Mouse (Mus musculus): ENCODE data around the gene U2af1.
A peak's percentile ranks its signal among the peaks of the same experiment; 100 is the strongest.

The U2af1 gene

DNA sequence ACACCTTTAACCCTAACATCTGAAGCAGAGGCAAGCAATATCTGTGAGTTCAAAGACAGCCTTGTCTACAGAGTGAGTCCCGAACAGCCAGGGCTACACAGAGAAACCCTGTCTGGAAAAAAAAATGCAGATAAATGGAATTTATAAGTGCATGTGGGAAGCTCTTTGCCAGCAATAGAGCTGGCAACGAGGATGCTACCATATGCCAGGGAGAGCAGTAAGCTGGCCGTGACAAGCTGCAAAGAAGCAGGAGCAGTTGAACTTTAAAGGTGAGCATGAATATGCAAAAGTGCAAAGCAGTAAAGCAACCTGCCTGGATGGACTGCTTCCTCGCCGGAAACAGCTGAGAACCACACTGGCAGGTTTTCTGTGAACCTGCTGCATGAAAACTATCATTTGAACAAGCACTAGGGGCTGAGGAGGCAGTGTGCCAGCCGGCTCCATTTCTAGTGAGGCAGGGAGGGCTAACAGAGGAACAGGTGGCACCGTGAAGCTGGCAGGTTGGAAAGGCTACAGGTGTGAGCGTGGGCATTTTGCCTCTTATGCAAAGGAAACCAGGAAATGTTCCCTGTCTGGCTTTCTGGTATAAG lies 2.1 kb upstream of the U2af1 start:
- DNase-seq, result peak; percentile 66

DNA sequence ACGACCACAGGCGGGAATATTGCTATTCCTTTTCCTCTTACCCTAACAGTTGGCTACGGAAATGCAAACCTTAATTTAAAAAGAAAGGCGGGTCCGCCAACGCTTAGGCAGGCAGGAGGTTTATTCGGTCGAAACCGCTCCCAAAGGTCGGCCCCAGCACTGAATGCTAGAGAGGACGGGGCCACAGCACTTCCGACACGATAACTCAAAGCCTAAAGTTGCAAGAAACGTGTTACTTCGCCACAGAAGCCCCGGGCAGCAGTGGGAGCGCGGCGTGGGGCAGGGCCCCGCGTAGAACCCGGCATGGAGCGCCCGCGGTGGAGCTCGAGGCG lies 590 bp downstream of the U2af1 start:
- DNase-seq, result no peak

DNA sequence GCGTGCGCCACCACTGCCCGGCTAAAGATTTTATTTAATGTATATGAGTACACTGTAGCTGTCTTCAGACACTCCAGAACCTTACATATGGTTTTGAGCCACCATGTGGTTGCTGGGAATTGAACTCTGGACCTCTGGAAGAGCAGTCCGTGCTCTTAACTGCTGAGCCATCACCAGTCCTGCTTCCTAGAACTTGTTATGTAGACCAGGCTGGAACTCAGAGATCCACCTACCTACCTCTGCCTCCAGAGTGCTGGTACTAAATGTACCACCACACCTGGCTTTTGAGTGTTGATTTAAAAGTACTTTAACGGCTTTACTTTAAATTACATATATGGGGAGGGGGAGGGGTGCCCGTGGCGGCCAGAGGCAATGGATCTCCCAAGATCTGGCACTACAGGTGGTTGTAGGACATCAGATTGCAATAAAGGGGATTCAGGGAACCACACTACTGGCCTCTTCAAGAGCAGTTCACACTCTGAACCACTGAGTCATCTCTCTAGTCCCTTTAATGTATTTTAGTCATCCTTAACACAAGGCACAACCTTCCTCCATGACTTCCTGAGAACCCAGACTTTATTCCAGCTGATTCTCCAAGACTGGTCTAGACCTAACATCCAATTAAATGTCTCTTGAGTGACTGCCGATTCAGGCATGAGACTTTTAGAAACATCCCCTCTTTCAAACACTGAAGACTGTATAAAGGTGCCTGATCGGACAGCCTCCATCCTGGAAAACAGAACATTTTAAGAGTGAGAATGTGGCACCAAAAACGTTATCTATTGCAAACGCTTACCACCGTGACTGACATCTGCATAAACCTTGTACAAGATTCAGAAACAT lies 1.3 kb downstream of the U2af1 start:
- no peak for DNase-seq

DNA sequence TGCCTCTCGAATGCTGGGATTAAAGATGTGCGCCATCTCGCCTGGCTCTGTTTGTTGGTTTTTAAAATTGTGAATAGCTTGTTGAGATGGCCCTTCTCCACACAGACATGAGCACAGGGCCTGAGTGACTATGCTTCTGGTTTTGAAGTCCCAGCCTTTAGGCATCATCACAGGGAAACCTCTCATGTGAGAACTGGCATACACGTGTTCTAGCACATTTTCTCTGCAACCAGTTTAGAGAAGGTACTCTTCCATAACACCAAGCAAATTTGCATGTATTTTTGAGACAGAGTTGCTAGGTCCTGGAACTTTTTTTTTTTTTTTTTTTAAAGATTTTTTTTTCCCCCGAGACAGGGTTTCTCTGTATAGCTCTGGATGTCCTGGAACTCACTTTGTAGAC lies 2.0 kb downstream of the U2af1 start:
- DNase-seq, result no peak

DNA sequence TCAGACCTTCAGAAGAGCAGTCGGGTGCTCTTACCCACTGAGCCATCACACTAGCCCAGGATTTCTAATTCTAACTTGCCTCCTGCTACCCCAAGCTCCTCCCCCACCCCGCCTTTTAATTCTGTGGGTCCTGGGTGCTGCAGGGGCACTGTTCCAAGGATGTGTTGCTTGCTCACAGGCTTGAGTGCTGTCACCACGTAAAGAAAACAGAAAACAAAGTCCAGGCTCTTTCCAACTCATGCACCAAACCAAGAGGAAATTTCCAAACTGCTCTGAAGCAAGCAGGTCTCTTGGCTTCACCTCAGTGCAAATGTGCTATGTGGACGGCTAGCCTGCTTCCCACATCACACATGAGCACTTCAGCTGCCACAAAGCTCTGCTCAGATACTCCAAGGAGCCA lies 3.3 kb downstream of the U2af1 start:
- no peak for DNase-seq

DNA sequence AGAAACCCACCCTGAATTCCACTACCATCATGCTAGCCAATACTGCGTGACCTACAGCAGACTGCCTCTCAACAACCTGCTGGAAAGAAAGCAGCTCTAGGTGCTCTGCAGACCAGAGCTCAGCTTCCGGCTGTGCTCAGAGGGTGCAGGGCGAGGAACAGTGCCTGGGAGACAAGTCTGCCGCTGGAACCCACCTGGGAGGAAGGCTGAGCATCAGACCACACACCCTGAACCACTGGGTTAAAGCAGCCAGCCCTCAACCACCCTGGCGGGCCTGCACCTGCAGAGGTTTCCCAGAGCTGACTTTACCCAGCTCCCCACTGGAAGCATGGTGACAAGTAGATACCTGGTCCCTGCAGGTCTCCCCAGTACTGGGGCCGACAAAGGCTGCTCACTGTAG lies 5.4 kb downstream of the U2af1 start:
- no peak for DNase-seq

DNA sequence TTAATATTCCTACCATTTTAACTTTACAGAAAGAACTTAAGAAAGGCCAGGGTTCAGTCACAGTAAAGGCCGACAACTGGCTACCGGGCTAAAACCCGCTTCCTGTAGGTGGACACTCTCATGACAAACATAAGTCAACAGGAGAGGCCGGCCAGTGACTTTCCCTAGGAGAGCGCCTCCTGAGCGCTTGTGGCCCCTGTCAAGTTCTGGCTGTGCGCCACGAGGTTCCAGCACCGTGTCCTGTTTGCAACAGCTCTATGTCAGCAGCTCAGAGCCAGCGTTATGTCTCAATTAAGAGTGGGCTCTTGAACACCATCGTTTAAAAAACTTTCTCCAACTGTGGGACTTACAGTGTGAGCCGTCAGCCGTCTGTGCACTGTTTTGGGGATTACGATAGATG lies 6.5 kb downstream of the U2af1 start:
- no peak for DNase-seq

DNA sequence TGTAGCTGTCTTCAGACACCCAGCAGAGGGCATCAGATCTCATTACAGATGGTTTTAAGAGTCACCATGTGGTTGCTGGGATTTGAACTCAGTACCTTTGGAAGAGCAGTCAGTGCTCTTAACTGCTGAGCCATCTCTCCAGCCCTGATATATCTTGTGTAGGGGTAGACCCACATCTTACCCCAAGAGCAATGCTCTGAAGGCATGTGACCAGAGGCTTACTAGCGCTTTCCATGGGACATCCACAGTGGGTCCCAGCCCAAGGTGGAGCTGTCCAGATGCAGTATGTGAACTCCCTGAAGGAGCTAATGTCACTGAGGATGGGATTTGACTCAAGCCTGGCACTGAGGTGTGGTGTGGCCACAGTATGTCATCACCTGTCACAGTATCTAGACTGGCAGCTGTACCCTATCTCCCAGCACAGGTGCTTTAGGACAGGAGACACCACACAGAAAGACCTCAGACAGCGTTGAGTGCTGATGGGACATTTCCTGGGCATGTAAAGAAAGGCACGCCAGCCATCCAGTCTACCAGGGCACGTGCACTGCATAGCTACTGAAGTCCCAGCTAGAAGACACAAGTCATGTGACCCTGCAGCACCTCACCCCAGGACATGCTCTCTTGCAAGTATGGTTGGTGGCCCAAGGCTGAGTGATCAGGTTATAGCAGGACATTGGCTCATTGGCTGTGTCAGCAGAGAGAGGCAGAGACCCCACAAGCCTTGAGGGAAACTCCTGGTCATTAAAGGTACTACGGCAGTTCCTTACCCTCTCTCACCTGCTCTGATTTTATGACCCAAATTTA lies 12.3 kb downstream of the U2af1 start:
- DNase-seq, result no peak

DNA sequence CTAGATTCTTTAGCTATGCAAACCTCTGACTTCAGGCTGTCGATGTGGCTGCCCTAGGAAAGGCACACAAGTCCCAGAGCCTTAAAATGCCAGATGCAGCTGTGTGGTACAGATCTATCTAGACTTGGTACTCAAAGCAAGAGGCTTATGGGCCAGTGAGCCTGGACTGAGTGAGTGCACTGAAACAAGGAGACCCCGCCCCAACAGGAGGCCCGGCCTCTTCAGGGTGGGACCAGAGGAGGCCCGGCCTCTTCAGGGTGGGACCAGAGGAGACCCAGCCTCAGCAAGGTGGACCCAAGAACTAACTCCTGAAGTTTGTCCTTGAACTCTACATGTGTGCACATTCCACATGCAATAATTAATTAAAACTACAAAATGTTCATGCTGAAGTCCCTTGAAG lies 15.8 kb downstream of the U2af1 start:
- DNase-seq, result no peak

DNA sequence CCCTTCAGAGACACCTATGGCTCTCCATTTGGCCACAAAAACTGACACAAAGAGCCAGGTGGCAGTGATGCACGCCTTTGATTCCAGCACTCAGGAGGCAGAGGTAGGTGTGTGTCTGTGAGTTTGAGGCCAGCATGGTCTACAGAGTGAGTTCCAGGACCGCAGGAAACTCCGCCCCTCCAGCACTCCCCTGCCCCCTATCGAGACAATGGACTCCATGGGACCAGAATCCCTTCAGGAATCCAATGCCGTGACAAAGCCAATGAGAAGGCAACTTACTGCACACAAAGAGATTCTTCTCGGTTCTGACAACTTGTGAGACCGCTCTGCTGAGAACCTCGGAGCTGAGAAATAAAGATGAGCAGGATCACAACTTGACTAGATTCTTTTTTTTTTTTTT lies 16.4 kb downstream of the U2af1 start:
- DNase-seq, result no peak

DNA sequence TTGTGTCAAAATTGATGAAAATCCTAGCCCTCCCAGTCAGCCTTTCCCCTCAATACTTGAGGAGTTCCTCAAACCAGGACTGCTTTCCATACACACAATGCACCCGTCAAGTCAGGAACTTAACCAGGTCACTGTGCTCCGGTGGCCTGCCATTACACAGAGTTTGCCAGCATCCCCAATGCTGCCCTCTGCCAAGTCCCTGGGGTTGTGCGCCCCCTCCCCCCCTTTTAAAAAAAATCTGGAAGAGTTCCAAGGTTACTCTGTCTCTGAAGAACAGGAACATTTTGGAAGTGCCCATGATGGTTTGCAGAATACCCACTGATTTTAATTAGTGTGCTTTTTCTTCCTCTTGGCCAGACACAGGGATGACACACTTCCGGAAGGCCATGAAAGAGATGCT lies 19.0 kb downstream of the U2af1 start:
- DNase-seq, result no peak

DNA sequence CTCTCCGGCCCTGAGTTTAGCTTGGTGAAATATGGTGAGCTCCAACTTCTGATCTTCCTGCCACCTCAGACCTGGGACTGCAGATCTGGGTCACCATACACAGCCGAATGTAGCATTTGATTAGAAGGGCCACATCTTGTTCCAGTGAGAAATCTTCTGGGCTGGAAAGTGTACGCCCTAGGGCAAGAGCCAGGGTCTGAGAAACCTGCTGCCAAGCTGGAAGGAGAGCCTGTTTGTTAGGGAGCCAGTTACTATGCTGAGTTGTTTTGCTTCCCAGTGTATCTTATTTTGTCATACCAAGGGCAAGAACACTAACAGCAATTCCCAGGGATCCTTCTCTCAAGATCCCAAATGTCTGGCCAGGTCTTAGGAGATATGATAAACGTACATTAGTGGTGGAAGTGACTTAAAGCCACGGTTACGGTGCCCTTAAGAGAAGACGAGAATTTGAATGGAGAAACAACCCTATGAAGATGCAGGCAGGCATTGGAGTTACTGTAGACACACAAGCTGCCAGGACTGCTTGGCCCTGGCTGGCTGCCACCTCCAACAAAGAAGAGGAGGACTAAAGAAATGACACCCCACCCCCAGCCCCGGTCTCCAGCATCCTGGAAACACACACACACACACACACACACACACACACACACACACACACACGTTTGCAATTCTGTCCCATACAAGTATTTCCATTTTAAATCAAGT lies 20.7 kb downstream of the U2af1 start:
- no peak for DNase-seq

DNA sequence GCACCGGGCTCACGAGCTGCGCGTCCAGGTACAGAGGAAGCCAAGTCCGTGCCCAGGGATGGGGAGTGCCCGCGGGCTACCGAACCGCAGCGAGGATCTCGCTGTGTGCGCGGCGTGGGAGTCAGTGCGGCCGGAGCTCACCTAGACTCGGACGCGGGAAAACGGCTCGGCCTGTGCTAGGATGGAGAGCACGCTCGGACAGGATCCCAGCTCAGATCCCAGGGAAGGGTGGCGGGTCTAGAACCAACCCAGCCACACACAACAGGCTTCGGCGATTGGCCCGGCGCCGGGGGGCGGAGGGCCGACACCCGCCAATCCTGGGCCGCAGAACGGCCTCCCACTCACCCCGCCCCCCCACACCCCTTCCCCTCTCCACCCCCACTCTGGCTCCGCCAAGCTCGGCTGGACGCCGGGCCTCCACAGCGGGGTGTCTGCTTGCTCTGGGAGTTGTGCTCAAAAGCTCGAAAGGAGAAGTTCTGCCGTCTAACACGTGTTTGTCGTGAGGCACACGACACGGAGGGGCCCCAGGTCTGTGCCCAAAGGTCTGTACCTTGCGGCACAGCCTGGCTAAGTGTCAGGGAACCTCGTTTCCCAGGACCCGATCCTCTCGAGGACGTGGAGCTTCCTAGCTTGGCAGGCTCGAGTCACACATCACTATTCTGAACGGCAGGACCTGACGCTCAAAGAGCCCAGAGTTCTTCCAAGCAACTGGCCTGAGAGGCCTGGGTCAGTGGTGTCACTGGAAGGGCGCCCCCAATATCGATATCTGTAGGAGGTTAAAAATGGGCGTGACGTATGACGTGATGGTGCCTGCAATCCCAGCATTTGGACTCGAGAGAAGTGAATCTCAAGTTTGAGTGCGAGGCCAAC lies 21.5 kb downstream of the U2af1 start, which contains the start of gene Cbs:
Cbs (minus strand) TSS at position 297 of the 870 bp plus-strand sequence.
- DNase-seq, result peak; percentile 48

DNA sequence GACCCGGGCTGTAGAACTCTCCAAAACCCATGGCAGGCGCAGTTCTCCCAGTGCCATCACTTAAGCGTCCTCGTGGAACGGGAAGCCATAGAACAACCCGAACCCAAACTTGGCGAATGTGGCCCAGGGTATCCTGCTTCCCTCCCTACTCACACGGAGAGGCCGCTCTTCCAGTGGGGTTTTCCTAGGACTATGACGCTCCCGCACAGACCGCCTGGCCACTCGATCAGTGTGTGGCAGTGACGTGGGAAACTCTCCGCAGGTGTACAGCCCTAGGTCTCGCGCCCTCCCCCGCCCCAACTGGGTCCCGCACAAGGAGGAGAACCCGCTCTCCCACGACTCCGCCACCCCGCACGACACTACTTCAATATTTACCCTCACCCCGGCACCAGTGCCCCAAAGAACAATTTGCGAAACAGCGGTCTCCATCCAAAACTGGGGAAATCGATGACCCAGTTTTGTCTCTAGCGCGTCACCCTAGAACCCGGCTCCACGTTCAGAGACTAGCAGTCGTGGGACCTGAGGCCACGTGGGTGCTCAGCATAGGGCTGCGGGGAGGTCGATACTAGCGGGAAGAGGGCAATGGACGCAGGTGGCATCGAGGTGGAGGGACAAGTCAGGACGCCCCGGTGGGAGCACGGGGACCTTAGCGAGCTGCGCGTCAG lies 22.3 kb downstream of the U2af1 start:
- DNase-seq, result no peak

DNA sequence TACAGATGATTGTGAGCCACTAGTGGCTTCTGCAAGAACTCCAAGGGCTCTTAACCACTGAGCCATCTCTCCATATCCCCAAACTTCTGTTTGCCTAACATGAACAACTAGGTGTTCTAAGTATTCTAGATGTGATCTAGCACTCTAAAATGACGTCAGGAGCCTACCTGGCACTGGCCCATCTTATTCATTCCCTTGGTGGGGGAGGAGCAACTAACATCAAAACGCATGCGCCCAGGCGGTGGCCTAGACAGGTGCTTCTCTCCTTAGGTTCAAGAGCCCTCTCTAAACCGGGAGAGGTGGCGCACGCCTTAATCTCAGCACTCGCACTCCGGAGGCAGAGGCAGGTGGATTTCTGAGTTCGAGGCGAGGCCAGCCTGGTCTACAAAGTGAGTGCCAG lies 22.9 kb downstream of the U2af1 start:
- no peak for DNase-seq

DNA sequence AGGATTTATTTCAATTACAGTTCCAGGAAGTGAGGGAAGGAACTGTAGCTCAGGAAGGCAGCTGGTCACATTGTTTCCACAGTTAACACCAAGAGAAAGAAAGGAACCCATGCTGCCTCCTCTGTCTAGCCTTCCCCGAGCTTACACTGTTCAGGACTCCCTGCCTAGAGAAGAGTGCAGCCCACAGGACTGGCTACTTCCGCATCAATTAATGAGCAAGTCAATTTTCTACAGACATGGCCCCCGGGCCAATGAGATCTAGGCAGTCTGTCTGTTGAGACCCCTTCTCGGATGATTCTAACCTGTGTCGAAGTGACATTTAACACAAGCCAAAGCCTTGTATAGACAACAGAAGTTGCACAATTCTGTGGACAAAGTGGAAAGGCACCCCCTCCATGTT lies 23.8 kb downstream of the U2af1 start:
- DNase-seq, result no peak

DNA sequence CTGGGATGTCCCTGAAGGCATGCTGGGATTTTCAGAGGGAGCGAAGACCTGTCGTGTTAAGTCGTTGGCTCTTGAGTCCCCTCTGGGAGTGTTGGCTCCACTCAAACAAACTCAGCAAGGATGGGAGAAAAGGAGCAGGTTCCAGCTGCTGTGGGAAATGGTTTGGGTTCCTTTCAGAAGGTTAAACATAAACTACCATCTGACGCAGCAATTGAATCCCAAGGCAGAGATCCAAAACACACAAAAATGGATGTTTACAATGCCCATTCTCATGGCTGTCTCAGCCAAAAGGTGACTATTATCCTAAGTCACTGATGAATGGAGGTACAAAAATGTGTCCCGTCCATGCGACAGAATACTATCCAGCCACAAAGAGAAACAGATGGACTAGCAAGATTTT lies 25.7 kb downstream of the U2af1 start:
- DNase-seq, result no peak

DNA sequence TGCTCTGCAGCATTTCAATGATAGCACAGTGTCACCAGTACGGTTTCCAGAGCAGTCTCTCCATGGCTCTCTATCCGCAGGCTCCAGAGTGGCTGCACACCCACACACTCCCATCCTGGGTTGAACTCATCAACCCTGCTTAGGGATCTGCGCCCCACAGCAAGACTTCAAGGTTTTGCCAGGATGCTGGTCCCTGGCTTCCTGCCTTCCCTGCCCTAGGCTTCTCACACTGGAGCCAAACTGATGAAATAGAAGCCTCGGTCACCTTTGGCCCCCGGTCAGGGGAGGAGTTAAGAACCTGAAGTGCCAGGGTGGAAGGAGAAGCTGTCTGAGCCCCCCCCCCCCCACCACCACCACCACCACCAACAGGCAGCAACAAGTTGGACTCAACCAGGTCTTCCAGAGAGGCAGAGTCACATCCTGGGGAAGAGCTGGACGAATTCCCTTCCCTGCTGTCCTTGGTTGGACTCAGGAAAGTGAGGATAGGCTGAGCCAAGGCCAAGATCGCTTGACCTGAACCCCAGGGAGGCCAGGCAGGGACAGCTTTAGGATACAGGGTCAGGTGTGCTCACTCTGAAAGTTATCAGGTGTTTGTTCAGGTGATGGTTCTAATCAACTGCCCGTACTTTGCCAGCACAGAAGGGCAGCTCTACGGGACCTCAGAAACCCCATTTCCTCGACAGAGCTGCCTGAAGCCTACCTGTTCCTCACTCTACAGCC lies 27.5 kb downstream of the U2af1 start:
- no peak for DNase-seq

DNA sequence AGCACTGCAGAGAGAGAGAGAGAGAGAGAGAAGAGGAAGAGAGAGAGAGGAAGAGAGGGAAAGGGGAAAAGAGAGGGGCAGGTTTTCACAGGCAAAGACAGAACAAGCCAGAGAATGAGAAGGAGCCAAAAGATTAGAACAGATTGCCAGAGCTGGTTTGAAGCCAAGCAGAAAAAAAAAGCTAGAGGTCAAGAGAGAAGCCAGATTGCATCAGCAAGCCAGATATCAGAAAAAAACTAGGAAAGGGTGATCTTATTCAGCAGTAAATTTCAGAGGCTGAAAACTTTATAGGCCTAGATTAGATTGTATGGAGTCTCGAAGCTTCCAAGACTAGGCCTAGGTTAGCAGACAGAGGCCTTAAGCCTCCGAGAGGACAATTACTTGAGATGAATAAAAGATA lies 30.7 kb downstream of the U2af1 start:
- DNase-seq, result no peak

DNA sequence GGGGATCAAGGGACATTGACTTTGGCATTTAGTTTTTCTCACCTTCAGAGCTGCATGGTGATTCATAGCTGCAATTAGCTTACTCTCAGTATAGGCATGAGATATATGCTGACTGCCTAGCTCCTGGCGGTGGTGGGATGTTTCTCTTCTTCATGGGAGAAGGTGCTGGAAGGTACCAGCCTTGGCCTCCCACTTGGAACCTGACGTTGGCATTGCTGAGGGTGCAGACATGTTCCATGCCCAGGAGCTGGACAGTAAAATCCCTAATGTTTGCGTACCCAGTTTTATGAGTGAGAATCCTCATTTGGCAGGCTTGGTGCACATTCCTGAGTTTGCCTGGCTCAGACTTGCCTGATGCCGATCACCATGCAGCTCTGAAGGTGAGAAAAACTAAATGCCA lies 35.6 kb downstream of the U2af1 start:
- DNase-seq, result no peak

DNA sequence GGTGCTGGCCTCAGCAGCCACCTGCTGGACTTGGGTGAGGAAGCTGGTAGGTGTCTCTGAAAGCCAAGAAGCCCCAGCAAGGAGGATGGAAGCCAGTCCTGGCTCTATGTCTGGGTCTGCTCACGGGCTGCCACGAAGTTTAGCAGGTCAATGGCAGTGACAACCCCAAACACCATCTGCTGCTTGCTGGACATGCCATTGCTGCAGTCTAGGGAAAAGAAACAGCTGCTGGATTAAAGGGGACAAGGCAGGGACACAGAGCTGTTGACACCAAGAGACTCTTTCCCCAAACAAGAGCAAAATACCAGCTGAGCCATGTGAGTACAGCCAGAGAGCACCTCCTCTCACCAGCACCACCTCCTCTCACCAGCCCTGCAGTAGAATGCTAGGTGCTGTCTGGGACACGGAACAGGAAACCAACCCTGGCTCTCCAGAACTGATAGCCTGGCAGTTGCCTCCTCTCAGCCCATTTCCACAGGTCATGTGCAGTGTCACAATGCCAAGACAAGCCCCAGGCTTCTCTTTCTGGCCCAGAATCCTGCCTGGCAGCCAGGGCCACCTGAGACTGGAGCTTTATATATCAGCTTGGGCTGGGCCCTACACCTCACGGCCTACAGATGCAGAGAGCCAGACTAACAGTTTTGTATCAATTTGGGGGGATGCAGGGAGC lies 45.5 kb downstream of the U2af1 start:
- DNase-seq, result peak; percentile 16

Measured in cerebellum, adult 11-12 months (tissue).